Mouse (Mus musculus) right cerebral cortex, postnatal 14 days (tissue): Measurements from ENCODE around the gene Cnnm4.

Experiments used
- DNase-seq: peaks from one replicate; pipeline ENCODE4 v3.0.0; 2022

Cnnm4 gene

DNA sequence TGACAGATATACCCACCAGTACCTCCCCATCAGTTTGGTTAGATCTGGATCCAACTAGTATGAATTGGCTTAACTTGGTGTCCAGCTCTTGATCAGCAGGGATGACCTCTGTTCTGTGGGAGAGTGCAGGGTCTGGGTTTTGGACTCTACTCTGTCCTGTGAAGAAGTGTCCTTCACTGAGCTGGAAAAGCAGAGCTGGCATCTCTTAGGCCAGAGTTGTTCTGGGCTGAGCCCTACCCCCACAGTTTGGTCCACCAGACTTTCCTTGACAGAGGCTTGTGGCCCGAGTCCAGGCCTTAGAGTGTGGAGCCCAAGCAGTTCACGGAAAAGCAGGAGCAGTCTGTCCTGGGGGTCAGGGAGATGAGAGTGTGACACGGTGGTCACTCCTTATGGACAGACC, 3.2 kb downstream of the Cnnm4 start:
- no peak for DNase-seq

DNA sequence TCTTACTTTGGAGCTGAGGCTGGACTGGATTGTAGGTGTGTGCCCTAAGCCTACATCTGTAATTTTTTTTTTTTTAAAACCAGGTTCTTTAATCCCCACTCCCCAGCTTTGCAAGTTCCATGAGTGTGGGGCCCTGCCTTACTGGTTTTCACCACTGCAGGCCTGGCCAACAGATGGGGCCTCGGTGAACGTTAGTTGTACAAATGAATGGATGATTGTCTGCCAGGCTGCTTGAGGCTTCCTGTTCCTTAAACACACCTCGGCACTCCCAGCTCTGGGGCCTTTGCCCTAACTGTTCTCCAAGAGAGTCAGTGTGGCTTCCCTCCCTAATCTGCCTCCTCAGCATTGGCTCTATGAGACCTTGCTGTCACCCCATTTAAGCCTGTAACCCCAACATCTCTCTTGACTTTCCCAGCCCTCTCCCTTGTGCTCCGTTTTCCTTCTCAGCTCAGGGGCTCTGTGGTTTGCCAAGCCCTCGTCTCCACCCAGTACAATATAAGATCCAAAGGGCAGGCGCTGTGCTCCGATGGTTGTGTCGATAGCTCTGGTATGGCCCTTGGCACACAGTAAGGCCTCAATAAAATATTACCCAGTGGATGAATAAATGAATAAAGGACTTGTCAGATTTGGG, 4.2 kb downstream of the Cnnm4 start:
- no peak for DNase-seq

DNA sequence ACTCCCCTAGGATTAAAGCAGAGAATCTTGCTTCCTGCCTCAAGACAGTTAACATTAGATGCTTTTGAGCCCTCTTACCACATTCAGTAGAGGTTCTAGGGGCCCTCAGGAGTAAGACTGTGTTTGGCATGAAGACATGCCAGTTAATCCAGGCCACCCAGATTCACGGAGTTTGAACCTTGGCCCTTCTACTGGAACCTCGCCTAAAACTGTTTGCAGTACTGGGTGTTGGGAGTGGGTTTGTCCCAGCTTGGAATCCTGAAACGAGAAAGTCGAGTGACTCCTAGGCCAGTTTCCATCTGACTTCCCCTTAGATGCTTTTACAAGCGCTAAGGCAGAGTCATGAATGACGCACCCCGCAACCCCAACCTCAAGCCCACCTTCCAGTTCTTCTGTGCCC, 5.0 kb downstream of the Cnnm4 start:
- DNase-seq, result no peak

DNA sequence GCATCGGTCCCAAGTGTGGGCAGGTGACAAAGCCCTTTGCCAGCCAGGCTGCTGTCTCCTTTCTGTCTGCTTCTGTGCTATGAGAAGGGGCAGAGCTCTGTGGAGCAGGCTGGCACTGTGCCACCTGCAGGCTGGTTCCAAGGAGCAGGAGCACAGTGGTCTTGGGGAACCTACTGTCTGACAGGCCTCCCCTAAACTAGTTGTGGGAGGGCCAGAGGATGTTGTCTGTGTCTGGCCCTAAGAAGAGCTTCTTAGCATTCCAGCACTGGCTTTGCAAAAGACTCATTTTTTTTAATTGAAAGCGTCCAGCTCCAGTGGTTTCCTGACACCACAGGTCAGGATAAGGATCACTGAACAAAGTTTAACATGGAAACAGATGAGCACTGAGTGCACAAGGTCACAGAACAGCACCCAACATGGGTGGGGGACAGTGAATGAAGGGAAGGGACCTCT, 6.9 kb downstream of the Cnnm4 start:
- DNase-seq, result no peak

DNA sequence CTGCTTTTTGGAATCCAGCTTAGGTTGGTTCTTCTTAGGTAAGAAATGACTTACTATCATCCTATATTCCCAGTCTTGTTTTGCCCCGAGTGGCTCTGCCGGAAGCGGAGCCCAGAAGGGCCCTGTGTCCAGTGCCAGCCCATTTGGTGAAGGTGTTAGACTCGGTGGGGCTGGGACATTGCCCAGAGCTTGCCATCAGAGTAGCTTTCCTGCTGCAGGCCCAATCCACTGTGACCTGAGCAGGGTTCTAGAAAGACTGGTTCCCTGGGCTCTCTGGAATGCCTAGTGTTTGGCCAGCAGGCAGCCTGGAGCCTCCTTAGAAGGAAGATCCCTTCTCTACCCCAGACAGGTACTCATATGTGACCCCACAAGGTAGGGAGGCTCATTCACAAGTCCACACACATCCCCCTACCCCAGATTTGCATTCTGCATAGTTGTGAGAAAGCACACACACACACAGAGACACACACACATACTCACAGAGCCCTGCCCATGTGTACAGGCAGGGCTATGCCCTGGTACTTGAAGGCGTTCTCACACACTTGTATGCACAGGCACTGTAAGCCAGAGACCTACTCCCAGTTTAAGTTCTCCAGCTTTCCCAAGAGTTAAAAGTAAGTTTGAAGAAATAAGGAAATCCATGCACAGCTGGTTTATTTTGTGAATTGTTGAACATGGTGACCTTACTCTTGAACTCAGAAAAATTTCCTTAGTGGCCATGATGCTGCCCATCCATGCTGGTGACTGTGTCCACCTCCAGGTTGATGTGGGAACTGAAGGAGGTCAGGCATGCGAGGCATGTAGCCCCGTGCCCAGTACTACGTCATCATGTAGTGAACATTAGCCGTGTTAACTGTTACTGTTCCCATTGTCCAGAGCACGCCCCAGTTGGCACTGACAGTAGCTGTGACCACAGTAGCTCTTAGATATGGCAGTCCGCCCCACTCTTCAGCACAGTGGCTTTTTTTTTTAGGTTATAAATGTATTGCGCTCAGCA, 8.8 kb downstream of the Cnnm4 start:
- no peak for DNase-seq

DNA sequence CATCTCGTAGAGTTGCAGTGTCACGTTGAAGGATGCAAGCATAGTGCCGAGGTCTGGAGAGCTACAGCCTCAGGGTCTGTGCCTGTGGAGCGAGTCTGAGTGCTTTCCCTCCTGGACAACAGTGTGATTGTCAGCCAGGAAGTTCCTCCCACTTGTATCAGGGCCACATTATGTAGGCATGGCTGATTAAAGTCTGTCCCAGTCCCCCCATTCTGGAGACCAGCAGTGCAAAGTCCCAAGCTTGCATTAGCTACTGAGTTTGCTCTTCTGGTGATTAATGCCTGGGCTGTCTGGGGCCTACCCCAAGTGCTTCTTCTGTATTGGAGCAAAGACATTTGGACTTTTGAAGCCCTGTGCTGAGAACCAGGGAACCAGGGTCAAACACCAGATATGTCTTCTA, 12.4 kb downstream of the Cnnm4 start:
- DNase-seq, result no peak

DNA sequence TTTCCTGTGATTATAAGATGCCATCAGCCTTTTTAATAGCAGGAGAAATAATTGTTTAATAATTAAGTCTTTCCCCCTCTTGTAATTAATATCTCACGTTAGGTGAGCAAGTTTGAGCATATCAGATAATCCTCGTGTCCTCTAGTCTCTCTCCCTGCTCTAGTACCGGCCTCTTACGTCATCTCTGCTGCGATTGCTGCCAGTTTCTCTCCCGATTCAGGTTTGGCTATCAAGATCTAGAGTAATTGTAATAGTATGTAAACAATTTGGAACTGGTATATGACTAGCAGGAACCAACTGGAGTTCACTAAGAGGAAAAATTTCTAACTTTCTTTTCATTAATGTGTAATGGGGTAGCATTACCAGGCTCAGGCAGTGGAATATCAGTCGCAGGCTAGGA, 13.7 kb downstream of the Cnnm4 start:
- DNase-seq, result no peak

DNA sequence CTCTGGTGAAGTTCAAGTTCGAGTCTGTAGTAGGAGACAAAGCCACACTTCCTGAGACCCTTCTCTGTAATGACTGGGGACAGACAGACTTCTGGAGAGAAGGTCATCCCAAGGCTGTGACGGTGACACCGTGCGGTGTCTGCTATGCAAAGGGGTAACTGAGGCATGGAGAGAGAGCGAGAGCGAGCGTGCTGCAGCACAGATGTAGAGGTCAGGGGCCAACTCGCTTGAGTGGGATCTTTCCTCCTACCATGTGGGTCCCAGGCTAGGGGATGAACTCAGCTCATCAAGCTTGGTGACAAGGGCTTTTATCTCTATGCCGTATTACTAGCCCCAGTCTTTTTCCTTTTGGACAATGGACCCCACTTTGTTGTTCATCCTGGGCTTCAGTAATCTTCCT, 15.7 kb downstream of the Cnnm4 start:
- DNase-seq, result no peak

DNA sequence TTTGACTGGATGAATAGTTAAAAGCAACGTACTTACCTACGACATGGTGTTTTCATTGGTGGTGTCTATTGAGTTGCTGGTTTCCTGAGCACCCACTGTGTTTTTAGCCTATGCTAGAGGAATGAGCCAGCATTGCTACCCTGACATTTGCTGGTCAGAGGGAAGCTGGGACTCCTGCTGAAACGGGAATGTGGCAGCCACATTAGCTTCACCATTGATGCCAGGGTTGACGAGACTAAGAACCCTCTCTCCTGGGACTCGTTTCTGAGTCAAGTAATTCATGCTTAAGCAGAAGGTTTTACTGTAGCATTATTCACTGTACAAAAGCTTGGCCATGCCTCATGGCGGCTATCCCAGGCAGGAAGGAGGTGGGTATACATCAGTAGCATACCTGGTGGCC, 18.2 kb downstream of the Cnnm4 start:
- no peak for DNase-seq

DNA sequence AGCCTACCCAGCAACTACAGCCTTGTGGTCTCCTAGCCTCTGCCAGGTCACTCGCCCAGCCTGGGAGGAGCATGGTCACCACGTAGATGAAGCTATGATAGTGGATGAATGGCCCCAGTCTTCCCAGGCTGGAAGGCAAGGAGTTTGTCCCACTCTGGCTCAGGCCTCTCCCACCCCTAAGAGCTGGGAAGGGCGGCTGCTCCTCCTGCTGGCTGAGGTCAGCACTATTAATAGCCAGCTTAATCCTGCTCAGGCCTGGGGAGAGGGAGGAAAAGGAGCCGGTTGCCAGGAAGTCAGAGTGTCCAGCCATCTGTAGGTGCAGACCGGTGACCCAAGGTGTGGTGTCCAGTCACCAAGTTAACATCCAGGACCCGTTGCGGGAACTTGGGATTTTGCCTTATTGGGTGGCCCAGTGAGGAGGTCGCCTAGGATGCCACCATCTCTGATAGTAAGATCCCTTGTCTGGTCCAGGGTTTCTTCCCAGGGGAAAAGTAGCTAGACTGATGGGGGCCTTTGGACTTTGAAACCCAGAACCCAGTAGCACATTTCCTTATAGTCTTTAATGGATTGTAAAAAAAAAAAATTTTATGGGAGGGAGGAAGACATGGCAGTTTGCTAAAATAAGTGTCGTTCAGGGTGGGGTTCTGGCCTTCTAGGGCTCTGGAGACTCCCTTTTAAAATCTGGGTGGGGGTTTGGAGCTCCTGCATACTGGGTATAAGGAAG, 21.2 kb downstream of the Cnnm4 start:
- no peak for DNase-seq

DNA sequence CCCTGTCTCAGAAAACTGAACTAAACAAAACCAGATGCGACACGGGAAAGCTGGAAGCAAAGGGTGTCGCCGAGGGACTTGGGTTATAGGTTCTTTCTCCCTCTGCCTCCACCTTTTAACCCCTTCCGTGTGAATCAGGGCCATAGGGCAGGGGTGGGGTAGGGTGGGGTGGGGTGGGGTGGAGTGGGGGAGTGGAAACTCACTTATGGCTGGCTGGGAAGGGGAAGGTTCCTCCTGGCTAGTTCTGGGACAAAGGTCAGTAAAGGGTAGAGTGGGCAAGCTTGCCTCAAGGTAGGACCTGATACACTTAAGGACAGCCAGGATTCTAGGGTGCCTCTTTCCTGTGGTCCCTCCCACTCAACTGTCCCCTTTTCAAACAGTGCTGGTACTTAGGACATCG, 21.9 kb downstream of the Cnnm4 start:
- no peak for DNase-seq

DNA sequence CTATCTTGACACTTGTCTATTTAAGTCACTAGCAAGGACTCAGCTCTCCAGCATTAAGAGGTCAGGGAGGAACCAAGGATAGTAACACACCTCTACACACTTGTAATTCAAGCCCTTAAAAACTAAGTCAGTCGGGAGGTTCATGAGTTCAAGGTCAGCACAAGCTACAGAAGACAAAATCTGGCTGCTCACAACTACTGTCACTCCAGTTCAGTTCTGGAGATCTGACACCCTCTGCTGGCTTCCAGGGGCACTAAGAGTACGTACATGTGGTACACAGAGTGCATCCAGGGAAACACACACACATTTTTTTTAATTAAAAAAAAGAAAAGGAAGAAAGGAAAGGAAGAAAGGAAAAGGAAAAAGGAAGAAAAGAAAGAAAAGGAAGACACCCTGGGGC, 25.3 kb downstream of the Cnnm4 start:
- DNase-seq, result no peak

DNA sequence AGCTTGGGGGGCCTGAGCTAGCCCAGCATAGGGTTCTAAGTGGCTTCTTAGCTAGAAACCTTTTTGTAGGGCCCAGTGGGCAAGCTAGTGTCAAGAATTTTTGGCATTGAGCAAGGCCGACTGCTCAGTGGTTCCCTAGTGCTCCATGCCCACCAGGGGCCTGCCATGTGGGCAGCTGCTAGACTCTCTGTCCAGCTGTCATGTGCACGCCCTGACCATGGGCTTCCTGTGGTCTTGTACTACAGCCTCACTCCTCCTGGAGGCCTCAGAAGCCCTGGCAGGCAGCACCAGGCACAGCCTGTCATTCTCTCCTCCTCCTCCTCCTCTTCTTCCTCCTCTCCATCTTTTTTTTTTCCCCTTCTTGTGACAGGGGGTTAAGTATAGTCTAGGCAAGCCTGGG, 25.9 kb downstream of the Cnnm4 start:
- no peak for DNase-seq

DNA sequence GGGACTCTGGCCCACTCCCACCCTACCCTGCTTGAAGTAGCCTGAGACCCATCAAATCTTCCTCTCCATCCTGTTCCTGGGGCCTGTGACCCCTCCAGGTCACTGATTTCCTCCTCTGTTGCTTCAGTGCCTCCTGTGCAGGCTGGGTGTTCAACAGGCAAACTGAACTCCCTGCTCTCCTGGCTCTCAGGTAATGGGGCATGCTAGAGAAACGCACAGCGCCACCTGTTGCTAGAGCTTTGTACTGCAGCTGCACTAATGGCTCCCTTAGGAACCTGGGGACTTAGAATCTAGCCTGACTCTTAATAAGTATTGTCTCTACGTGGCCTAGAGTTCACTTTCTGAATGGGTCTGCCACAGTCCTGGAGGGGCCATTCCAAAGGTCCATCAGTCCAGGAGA, 29.8 kb downstream of the Cnnm4 start:
- DNase-seq, result peak; percentile 80

DNA sequence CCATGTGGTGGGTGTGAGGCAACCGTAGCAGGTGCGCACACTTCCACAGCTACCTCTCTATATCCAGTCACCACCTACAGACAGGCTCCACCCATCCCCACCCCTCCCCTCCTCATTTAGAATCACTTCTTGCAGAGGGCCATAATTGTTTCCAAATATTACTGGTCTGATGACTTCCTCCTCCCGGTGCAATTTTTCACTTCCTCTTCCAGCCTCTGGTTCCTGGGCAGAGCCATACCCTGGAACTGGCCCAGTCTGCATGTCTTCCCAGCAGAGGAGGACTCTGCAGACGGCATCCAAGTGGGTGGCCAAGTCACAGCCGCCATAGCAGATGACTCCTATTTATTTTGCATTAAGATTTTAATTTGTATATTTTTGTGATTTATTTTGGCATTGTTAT, 36.8 kb downstream of the Cnnm4 start:
- DNase-seq, result no peak

DNA sequence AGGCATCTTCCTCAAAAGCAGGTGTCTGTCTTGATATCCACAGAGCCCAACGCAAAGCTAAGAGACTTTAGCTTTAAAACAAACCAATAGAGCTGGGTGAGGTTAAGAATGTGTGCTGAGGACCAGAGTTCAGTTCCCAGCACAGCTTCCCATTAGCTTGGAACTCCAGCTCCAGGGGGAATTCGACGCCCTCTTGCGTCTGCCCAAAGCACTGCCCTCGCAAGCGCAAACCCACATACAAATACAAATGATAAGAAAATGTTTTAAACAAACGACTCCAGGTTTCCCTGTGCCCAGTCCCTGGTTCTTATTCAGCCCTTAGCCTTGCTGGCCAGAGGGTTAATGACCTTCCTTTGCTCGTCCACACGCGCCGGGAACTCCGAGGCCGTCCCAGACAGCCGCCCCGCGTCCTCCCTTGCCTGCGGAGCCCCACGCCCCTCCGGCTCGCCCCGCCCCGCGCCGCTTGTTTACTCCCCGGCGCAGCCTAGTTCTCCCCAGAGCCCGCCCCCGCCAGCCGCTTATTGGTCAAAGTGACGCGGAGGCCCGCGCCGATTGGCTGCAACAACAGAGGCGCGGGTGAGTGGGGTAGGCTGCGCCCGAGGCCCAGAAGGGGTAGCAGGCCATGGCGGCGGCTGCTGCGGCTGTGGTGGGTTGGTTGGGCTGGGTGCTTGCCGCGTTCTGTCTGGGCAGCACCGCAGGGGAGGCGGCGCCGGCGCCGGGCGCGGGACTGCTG, 40.0 kb downstream of the Cnnm4 start, which contains the start of gene Cnnm3:
Gene Cnnm3 (plus strand): TSS at position 579 of the 733 bp plus-strand sequence.
- peak; percentile 99 for DNase-seq

DNA sequence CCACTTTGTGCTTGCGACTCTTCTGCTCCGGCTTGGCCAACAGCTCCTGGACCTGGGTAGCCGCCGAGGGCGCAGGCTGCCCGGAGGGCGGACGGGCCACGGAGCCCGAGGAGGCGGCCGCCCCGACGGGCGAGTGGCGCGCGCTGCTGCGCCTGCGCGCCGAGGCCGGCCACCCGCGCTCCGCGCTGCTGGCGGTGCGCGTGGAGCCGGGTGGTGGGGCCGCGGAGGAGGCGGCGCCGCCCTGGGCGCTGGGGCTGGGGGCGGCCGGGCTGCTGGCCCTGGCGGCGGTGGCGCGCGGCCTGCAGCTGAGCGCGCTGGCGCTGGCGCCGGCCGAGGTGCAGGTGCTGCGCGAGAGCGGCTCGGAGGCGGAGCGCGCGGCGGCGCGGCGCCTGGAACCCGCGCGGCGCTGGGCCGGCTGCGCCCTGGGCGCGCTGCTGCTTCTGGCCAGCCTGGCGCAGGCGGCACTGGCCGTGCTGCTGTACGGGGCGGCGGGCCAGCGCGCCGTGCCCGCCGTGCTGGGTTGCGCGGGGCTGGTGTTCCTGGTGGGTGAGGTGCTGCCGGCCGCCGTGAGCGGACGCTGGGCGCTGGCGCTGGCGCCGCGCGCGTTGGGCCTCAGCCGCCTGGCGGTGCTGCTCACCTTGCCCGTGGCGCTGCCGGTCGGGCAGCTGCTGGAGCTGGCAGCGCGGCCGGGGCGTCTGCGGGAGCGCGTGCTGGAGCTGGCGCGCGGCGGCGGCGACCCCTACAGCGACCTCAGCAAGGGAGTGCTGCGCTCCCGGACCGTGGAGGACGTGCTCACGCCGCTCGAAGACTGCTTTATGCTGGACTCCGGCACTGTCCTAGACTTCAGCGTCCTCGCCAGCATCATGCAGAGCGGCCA, 40.9 kb downstream of the Cnnm4 start:
- DNase-seq, result peak; percentile 53

DNA sequence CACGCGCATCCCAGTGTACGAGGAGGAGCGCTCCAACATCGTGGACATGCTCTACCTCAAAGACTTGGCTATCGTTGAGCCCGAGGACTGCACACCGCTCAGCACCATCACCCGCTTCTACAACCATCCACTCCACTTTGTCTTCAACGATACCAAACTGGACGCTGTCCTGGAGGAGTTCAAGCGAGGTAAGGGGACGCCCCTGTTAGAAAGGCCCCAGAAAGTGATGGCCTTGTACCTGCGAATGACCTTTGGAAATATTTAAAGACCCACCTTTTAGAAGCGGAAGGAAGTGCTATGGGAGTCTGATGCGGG, 41.5 kb downstream of the Cnnm4 start:
- DNase-seq, result no peak

DNA sequence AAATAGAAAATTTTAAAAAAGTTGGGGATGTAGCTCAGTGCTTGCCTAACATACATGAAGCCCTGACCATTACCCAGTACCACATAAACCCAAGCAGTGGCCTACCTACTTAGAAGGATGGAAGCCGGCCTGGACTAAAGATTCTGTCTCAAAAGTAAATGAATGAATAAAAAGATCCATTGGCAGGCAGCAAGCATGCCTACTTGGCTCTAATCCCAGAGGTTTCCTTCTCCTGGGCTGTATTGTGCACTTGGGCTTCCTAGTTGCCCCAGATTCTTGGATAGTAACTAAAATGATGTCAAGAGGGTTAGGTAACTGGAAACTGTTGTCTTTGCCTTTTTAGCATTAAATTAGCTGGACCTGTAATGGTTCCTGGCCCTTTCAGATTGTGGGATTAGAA, 41.9 kb downstream of the Cnnm4 start:
- no peak for DNase-seq

DNA sequence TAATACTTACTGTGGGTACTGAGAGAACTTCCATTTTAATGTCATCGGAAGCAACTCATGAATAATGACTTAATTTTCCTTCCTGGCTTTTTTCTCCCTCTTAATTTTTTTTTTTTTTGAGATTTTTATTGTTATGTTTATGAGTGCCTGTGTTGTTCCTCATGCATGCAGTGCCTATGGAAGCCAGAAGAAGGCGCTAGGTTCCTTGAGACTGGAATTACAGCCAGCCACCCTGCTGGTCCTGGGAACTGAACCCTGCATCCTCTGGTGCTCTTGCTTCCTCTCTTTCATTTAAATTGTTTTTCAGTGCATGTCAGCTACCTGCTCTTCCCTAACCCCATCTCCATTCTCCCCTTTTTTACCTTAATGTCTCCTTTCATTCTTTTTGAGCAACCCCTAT, 42.3 kb downstream of the Cnnm4 start:
- DNase-seq, result no peak

DNA sequence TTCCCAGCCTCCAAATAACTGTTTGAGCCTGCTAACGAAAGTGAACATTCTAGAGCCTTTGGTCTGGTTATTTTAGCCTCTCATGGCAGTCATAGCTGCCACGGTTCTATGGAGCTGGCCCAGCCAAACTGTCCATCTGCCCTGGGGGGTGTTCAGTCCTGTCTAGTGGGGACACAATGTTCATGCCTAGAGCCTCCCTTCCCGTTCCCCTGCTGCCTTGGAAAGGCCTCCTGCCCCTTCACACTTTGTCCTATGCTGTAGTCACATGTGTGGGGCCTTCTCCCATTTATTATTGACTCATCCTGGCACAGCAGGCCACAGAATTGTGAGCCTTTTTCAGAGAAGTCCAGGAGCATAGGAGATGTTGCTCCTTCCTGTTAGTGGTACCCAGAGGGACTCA, 46.8 kb downstream of the Cnnm4 start:
- DNase-seq, result no peak

DNA sequence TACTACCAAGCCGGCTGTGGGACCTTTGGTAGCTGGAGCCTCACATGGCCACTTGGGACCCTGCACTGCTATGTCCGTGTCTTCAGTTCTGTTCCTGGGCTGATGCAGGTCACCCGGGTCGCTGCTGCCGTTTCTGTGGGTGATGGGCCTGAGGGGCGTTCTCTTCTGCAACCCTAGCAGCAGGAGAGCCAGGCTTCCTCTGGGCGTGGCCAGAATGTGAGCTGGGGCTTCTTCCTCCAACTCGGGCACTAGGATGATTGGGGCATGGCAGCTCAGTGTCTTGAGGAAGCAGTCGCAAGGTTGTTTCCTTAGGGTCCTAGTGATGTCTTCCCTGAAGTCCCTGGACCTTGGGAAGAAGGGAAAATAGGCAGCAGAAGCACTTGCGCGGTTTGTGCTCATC, 48.2 kb downstream of the Cnnm4 start:
- no peak for DNase-seq
